Mouse (Mus musculus) inflammation-experienced regulatory T-cells, adult 6 months (primary cell): Measurements from ENCODE around the gene Cdh22. TPM values are rescaled to one million over a fixed set of nuclear protein-coding genes. Genes with fewer than 3 reads are reported as not detected.

Experiments used
- ATAC-seq: one replicate; pipeline ENCODE4 v1.8.0; 2017
- polyA plus RNA-seq, 3 experiments: library from polyadenylated mRNA; unstranded; fragments of 100-300 nt; shearing (Covaris generic); gene quantifications; one replicate each; pipeline ENCODE4 v1.2.1; 2017

The Cdh22 gene
- polyA plus RNA-seq, 3 experiments from 2014 or later: not detected

DNA sequence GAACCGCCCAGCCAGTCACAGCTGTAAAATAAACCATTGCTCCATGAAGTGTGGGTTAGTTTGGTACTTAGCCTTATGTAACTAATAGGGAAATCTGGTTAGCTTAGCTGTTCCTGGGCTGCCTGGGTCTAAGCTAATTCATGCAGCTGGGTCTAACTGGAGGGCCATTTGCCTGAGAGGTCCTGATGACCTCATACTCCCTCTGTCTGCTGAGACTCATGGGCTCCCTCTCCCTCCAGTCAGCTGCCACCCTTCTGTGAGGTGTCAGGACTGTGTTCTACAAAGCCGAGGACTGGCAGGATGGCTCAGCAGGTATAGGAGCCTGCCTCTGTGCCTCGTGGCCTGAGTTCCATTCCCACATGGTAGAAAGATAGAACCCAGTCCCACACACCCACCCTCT is 84.9 kb downstream of the Cdh22 start:
- no peak for ATAC-seq

DNA sequence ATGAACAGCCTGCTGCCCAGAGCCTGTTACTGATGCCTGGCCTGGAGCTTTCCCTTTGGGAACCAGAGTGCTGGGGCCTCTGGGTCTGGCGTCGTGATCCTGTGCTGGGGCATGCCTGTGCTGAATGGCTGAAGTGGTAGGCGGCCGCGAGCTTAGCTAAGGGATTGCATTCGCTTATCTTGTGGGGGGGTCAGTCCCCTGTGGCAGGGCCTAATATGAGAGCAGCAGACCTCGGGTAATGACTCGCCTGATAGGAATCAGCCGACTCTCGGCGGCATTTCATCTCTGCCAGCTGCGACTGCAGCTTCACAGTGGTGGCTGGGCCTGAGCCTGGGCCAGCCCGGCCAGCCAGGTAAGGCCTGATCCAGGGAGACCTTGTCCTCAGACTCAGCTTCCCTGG is 88.8 kb downstream of the Cdh22 start:
- ATAC-seq: no peak

DNA sequence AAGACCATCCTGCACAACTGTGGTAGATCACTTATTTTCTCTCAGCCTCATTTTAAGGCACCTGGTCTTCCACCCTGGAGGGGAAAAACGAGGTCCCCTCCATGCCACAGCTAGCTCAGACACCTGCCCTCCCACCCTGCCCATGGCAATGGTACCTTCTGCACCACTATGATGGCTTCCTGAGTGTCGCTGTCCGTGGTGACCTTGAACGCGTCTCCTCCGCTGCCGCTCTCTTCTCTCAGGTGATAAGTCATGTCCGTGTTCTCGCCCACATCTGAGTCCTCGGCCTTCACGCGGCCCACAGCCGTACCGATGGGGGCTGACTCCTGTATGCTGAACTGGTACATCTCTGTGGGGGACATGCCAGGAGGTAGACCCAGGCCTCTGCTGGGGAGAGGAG is 91.2 kb downstream of the Cdh22 start:
- no peak for ATAC-seq

DNA sequence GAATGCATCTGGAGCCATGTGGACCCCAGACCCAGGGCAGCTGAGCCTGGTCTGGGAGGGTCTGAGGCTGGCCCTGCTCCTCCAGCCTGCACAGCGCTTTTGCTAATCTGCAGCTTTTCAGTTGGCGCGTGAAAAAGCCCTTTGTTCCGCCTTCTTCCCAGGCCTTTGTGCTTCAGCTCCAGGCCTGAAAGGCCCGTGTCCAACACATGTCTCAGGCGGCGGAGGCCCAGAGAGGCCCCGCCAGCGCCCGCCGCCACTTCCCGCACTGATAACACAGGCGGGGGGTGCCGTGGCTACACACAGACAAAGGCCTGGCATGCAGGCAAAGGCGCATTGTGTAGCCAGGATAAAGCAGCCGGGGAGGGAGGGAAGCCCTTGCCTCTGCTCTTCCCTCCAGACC is 98.6 kb downstream of the Cdh22 start:
- ATAC-seq: no peak

DNA sequence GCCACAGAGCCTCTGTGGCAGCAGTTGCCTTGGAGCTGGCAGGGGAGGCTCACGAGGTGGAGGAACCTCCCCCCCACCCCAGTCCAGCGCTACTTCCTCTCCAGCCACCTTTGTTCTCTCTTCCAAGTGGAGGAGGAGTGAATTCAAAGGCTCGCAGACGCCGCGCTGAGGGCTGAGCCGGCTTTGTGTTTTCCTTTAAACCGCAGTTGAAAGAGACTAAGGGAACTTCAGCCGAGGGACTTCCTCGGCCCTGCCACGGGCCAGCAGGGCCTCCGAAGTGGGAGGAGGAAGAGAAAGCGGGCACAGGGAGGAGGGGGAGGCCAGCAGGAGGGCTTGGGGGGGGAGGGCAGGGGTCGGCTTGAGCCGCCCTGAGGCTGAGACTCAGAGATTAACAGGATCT is 101.1 kb downstream of the Cdh22 start:
- ATAC-seq: no peak

DNA sequence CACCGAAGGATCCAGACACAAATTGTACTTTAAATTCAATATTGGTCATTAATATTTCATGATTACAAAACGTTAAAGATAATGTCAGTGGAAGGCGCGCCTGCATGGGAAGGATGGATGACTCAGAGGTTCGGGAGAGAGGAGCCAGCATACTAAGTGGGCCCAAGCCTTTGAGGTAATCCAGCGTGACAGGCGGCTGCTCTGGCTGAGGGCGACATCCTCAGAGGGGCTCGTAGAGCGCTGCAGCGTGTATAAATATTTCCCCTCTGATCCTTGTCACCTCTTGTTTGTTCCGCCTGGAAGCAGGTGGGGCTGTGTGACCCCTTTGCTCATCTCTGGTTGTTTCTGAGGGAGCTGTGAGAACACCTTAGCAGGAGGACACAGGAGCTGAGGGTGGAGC is 103.2 kb downstream of the Cdh22 start:
- ATAC-seq: no peak

DNA sequence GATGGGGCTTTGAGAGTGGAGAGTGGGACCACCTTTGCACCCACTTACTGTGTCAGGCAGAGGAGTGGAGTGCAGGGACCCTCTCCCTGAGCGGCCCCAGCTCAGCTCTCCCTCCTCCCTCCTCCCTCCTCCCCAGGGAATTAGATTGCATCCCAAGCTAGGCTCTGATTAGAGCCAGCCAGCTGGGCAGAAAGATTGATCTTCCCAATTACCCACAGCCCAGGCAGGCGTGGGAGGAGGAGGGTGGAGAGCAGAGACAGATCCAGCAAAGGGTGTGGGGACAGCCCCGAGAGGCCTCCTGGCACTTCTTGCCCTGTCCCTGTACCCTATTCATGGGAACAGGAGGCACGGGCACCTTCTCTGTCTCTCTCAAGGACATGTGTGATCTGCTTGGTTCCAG is 105.5 kb downstream of the Cdh22 start:
- no peak for ATAC-seq

DNA sequence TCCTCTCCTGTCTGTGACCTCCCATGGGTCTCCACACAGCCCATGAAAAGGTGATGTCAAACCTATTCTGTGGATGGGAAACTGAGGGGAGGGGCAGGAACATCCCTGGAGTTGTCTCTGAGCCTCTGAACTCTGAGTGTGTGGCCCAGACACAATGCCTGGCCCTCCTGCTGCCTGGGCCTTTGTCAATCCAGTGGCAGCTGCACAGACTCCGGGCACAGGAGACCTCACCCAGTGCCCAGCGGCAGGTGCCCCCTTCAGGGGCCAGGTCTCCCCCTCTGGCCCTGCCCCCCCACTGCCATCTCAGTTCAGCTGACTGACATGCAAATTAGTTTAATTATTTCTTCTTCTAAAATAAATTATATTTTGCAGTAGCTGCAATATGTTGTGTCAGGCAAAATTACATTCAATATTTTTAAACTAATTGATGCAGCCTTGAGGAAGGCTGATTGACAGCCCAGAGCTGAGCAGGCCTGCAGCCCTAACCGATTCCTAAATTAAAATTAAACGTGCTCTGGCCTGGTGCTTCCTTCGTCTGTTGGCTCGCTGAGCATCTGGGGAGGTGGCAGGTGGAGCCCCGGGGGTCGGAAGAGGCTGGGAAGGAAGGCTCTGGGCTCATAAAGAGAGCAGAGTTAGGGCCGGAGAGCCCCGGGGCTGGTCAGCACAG is 107.6 kb downstream of the Cdh22 start:
- no peak for ATAC-seq

DNA sequence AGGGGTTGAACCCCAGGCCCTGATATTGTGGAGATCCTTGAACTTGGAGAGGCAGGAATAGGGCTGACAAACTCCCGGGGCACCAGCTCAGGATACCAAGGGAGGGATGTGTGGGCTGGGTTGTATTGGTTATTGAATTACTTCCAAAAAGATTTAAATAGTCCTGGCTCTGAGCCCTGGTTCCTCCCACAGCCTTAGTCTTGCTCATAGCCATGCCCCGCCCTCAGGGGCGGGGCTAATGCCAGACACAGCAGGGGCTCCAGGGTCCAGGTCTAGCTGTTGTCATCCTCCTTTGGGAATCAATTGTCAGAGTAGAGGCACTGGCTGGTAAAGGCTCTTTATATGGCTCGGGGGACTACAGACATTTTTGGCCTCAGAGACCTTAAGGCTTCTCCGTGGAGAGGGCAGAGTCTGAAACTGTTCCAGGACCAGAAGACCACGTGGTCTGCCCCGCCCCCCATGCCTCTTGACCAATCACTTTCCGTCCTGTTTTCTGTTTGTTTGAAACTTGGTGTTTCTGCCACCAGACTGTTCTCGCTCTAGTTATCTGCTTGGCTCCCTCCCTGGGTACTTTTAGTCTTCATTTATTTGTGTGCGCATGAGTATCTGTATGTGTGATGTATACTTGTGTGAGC is 113.3 kb downstream of the Cdh22 start:
- ATAC-seq: no peak

DNA sequence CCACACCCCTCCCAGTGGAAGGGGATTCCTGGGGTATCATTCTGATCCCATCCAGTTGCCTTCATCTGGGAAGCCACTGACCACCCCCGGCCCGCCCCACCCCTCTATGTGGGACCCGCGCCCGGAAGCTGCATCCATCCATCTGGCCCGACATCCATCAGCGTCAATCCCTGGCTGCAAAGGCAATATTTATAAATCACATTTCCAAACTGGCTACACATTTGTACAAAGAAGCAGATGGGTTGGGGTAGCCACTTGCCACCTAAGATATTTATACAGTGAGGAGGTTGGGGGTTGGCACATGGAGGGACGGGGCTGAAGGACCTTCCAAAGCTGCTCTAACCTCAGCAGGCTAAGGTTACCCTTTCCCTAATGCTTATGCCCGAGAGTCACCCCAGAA is 113.9 kb downstream of the Cdh22 start:
- ATAC-seq: no peak

DNA sequence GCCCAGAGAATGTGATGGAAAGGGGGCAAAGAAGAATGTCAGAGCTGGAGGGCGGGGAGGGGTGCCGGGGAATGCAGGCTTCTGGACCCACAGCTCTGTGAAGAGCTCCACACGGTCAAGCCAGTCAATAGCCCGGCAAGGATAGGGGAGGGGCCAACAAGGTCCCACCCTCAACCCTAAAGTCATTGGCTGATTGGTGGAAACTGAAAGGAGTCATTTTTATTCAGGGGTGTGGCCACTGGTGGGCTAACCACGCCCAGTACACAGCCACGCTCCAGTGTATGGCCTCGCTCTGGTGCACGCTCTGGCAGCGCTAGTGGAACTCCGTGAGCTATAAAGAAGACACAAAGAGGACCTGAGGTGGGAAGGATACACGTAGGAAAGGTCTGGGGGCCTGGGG is 120.9 kb downstream of the Cdh22 start:
- ATAC-seq: no peak

DNA sequence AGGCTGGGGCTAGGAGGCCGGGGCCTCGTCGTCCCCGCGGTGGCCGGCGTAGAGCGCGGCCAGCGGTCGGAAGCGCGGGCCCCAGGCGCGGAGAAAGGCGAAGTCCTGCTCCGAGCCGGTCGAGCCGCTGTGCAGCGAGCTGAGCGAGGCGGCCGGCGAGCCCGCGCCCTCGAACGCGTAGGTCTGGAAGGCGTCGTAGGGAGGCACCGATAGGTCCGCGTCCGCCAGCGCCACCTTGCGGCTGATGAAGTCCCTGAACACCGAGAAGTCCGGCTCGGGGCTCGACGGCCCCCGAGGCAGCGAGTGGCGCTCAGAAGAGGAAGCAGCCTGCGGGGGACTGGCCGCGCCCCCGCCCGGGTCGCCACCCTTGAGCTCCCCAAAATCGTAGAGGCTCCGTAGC is 122.5 kb downstream of the Cdh22 start:
- ATAC-seq: no peak

DNA sequence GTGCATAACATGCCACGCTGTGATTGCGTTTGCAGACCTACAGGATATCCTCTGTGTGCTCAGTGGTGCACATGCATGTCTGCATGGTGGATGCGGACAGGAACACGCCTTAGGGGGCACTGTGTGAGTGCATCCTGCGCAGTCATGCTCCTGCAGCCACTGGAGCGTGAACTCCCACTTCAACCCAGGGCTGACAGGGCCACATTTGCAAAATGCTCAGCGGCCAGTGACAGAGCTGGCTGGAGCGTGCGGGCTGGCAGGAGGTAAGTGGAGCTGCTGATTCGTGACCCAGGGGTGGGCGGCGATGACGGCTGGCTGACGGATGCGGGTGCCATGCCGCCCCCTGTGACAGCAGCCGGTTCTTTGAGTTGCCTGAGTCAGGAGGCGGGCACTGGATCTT is 128.1 kb downstream of the Cdh22 start:
- no peak for ATAC-seq

DNA sequence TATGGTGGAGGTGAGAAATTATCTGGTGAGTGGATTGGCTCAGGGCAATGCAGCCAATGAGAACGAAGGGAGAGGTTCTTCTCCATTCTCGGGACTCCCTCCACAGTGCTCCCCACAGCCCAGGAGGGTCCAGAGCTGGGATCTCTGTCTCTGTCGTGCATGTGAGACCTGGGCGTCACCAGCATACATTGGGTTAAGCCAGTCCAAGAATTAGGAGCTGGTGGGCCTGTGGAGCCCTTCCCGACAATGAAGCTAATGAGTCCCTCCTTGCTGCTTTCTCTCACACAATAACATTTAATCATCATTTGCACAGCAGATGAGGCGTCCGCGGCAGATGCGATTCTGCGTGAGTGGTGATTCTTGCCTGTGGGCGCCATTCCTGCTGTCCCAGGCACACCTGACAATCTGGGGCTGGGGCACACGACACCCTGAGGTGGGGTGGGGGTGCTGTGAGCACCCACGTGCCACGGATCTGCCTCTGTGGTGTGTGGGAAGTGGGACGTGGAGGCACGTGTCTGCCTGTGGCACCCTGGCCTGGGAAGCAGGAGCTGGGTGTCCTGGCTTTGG is 129.1 kb downstream of the Cdh22 start:
- no peak for ATAC-seq

DNA sequence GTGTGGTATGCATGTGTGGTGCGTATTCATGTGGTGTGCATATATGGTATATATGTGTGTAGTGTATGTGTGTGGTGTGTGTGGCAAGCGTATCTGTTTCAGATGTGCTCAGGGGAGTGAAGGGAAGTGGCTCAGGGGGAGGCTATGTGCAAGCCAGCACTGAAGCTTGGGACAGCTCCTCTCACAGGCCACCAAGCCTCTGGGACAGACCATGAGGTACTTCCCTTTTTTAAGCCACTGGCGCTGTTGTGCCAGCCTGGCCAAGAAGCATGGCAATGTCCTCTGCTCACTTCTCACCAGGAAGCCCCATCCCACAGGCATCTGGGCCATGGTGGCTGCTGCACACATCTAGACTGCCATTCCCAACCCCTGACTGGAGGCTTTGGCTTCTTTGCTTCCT is 131.7 kb downstream of the Cdh22 start:
- no peak for ATAC-seq

DNA sequence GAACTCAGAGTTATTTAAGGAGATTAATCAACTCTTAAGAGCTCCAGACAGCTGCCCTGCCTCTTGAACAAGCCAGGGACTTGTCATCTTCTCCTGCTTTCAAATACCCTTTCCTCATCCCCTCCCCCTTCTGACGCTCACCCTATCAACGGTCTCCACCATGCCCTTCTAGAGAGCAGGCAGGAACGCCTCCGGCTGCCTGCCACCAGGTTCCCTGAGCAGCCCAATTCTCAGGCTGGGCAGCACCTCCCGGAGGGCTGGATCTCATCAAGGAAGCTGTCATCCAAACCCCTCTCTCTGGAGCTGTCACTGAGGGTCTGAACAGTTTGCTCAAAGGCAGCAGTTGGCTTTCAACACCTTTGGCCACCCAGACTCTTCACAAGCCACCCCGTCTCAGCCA is 133.9 kb downstream of the Cdh22 start:
- no peak for ATAC-seq

DNA sequence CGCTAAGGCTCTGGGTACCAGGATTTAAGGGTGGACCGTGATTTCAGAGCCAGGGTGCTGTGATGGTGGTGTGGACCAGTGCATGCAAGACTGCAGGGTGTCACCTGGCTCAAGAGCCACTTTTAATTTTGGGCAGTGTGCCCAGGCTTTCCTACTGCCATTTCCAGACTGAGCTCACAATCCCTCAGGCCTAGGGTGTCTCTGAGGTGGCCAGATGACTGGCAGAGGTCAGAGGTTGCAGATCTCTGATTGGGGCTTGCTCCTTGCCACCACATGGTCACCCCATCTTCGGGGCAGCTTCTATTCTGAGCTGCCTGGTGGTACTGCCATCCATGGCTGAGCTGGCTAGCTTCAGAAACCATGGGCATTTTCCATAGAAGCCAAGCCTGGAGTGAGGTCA is 135.8 kb downstream of the Cdh22 start:
- ATAC-seq: no peak

DNA sequence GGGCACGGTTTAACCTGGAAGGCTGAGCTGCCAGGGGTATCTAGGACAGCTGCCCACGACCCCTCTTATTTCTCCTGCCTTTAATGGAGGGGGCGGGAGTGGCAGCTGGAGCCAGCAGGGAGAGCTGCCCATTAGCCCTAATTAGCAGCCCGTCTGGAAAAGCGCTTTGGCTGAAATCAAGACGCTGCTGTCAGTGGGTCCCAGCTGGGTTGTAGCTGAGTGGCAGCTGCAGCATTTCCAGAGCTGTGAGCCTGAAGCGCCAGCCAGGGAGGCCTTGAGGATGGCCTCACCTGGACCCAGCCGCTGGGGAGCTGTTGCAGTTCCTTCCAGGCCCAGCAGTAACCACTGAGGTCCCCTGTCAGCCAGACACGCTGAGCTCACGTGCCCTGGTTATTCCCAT is 138.3 kb downstream of the Cdh22 start:
- ATAC-seq: no peak

DNA sequence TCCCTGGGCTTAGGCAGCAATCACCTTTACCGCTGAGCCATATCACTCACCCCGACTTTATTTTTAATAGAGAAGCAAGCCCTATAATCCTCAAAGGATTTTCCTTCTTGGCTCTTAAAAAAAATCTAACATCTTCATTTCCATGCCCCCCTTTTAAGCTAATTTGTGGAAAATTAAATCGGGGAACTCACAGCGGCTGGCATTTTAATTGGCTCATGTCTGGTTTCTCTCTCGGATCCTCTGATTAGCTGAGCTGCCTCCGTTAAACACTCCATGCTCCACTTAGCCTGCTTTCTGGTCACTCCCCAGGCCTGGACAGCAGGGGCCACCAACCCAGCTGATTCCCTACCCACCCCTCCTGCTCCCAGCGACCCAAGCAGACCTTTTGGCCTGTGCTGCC is 142.3 kb downstream of the Cdh22 start:
- ATAC-seq: no peak

DNA sequence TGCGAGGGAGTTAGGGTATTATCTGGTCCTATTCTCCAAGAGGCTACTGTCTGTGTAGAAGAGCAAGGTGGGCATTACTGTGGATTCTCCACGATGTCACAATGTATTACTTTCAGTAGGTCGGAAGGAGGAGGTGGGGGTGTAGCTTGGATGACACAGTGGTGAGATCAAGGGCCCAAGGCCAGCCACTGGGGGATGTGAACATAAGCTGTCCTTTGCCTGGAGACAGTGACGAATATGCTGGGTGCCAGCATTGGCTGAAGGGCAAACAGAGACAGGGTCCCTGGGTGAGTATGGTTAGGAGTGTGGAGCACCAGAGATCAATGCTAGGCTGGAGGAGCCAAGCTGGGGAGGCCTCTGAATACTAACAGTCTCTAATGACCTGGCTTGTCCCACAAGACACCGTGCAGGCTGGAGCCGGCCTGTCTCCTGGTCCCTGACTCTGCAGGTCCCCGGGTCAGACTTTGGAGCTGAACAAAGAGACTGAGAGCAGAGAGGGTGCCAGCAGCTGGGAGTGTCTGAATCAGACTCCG is 143.2 kb downstream of the Cdh22 start:
- no peak for ATAC-seq

DNA sequence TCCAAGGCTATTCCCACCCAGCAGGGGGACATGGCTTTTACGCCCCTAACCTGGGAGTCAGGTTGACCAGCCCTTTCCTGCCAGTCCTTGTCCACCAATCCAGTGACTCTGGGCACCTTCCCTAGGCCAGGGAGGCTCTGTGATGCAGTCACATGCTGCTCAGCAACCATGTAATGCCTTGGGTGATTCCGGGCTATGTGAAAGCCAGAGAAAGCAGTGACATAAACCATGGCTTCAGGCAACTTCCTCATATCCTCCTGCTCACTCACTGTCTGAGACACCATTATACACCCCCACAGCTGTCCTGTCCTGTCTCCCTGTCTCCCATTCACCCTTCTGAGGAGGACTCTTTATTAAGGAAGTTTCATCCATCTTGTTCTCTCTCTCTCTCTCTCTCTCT is 144.0 kb downstream of the Cdh22 start, which contains the start of gene 1700025C18Rik:
TSS of gene 1700025C18Rik (minus strand) at position 101 of the 400 bp plus-strand sequence.
- ATAC-seq: no peak

DNA sequence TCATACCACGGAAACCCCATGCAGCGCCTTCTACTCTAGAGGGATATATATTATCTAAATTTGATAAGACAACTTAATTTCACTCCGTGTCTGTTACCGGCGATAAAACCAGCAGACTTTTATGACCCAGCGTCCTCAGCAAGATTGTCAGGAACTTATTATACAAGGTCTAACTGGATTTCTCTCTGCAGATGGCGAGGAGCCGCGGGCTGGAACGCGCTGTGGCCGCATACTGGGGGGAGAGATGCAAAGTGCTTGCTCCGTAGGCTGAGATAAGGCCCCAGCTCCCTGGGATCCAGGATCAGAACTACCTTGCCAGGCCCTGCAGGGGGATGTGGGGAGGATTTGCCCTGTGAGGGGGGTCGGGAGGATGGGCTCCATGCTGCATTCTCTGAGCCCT is 145.2 kb downstream of the Cdh22 start:
- ATAC-seq: no peak

DNA sequence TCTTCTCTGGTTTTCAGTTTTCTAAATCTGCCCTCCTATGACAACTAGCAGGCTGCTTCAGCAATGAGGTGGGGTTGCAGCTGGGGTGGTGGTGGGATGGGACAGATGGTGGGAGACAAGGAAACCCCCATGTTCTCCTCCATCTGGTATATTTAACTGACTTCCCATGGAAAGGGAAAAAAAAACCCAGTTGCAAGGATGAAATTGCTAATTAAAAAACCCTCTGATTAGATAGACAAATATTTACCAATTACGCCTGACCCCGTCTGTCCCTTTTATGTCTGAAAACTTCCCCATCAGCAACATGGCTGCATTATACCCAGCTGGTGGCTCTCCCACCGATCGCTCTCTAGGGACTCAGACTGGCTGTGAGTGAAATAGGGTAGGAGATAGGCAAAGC is 148.0 kb downstream of the Cdh22 start:
- no peak for ATAC-seq

DNA sequence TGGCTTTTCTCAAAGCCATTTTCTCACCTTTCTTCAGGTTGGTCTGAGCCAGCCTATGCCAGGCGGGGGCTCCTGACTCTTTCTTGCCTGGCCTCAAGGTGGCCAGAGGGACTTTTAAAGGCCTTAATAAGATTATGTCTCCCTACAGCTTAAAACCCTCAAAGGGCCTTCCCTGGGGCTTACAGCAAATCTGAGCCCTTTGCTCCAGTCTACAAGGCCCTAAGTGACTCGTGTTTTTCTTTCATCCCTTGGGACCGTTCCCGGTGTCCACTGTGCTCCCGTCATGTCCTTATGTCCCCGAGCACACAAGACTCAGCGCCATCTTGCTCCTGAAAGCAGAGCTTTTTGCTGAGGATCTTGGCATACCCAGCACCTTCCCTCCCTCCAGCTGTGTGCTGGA is 153.4 kb downstream of the Cdh22 start:
- ATAC-seq: no peak
